Mouse (Mus musculus): ENCODE measurements around the gene Cabin1.

Gene Cabin1

DNA sequence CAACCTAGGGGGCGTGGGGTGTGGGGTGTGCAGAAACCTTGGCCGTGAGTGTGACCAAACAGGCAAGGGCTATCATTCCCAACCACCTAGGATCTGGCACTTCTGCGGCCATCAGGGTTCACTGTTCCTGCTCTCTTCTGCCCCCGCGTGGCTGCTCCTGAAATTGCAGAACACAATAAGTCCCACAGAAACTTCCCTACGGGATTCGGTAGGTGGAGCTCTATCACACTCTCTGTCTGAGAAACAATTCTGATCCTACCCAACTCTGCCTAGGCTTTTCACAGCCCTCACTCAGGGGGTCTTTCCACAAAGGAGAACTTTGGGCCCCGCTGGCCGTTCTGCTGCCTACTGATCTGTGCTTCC is 128.5 kb downstream of the Cabin1 start:
- DNase-seq (ENCODE audit: low spot score) = peak; percentile 66

DNA sequence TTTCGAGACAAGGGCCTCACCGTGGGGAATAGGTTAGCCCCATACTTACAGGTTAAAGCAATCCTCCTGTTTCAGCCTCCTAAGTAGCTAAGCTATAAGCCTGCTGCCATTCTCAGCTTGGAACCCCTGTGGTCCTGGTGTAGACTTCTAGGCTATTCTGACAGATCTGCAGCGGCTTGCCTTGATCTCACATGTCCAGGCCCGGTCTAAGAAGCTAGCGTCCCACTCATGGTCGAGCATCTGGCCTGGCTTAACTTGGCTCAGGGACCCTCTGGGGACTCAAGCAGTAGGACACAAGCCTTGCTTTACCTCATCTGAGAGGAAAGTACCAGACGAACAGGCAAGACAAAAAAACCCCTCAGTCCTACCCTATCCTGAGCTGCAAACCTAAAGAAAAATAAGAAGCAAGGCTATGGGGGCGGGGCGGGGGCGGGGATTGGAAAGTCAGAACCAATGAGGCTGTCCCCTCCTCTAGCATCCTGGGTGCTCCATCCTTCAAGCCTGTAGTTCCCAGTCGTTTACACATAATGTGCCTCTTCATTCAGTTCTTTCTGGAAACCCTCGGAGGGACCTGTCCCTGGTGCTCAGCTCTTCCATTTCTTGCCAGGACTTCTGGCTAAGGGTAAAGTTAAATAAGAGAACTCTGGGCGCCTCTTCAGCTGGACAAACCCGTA is 129.0 kb downstream of the Cabin1 start:
- DNase-seq (ENCODE audit: low spot score) = no peak

DNA sequence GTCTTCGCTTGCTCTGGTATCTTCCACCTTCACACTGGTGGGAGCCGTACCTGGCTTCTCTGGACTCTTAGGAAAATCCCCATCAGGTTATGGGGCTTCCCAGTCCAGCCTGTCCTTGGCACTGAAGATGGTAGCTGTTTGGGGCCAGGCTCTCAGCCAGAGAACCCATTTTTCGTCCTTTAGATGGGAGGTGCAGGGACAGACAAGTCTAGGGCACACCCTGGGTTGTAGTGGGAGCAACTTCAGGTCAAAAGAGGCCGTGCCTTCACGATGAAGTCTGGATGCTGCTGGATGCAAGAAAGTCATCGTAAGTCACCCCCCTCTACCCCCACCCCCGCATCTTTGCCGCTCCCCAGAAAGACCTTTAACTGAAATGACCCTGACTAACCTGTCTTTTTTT is 129.5 kb downstream of the Cabin1 start:
- DNase-seq (ENCODE audit: low spot score) = no peak

DNA sequence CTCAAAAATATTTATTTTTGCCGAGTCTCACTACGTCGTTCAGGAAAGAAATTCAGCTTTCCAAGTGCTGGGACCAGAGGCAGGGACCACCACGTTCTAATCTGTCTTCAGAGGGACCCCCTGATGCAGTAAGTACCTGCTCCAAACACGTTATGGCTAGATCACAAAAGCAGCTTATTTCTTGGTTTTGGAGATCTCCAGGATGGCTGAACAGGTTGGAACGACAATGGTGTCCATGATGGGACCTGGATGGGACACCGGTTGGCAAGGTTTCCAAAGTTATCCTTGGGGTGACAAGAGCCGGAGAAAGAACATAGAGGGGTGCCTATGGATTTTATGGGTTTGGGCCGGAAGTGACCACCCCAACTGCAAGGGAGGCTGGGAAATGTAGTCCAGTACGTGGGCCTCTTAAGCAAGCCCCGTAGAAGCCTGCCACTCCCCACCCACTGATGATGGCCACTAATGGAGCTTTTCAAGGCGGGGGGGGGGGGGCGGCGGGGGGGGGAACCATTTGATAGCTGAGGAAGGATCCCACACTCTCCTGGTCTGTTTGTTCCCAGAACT is 130.5 kb downstream of the Cabin1 start:
- DNase-seq (ENCODE audit: low spot score) = no peak

DNA sequence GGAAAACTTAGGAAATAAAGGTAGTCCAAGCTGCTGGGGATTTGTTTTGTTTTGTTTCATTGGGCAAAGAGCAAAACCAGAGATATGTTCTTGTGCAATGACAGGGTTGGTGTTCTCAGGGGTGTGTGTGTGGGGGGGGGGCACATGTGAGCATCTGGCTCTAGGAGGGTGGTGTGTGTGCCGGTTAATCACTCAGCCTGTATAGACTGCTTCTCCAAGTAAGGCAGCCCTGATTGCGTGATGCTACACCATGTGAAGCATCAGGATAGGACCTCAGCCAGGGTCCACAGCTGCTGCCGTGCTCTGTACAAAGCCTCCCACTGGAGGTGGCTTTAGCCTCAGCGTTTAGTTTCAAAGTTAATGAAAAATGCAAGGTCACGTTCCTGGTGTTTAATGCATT is 131.1 kb downstream of the Cabin1 start:
- DNase-seq (ENCODE audit: low spot score) = no peak

DNA sequence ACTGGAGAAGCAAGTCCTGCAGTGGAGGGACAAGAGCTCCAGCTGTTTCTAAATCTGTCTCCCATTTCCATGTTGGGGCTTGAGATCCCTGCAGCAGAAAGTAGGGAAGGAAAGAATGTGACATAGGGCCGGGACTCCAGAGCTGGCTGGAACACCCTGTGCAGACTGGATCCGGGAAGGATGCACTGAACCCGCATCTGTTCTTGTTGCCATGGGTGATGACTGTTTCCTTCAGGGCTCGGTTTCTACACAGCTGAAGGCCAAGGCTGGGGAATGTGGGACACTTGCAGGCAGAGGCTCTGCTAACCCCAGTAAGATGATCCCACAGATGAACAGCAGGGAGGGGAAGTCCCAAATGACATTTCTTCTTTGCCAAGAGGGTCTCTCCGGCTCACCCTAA is 131.5 kb downstream of the Cabin1 start:
- DNase-seq (ENCODE audit: low spot score) = no peak

DNA sequence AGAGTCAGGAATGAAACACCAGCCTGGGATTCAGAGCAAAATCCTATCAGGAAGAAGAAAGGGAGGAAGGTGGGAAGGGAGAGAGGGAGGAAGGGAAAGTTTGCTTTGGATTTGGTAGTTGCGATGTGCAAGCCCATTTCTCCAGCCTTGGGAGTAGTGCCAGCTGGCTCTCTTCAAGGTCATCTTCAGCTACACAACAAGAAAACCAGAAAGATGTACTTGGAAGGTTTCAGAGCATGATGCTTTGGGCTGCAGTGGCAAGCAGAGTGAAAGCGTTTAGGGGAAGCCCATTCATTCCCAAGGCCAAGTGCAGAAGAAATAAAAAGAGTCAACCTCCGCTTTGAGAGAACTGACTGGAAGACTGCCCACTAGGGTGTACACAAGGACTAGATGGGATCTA is 136.7 kb downstream of the Cabin1 start:
- no peak for DNase-seq (ENCODE audit: low spot score)

DNA sequence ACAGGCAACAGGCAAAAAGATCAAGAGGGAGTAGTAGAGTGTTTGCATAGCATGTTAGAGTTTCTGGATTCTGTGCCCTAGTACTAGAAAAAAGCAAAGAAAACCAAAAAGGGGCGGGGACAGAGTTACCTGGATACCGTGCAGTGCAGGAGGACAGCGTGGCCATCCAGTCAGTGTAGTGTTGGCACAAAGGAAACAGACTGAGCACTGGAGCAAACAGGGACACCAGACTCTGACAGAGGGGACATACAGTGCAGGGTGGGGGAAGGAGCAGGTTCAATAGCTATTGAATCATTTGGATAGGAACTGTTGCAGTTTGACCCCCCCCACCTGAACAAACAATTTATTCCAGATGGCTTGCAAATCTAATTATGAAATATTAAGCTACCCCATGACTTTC is 137.2 kb downstream of the Cabin1 start:
- DNase-seq (ENCODE audit: low spot score) = no peak

DNA sequence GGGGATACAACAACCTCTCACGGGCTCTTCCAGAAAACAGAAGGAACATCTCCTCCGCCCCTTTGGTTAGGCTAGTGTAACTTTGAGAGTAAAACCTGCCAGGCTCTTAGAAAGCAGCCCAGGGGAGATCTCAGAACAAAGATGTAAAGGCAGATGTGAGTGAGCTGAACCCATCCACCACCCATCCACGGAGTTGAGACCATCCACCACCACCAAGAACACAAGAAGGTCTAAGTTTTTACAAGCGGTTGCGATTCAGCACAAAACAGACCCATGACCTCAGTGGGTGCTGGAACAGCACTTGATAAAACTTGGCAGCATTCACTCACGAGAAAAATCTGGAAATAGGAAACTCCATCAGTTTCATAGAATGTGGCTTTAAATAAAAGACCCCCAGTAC is 138.2 kb downstream of the Cabin1 start:
- no peak for DNase-seq (ENCODE audit: low spot score)

DNA sequence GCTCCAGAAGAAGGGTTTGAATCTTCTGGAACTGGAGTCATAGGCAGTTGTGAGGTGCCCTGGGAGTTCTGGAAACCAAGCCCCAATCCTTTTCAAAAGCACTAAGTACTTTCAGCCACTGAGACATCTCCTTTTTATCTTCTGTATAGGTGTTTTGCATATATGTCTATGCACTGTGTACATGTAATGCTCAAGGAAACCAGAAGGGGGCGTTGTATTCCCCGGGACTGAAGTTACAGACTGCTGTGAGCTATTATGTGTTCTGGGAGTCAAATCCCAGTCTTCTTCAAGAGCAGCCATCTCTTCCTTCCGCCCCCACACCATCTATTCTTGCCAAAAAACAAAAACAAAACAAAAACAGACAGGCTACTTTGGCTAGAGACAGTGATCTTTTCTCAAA is 143.3 kb downstream of the Cabin1 start:
- DNase-seq (ENCODE audit: low spot score) = no peak

DNA sequence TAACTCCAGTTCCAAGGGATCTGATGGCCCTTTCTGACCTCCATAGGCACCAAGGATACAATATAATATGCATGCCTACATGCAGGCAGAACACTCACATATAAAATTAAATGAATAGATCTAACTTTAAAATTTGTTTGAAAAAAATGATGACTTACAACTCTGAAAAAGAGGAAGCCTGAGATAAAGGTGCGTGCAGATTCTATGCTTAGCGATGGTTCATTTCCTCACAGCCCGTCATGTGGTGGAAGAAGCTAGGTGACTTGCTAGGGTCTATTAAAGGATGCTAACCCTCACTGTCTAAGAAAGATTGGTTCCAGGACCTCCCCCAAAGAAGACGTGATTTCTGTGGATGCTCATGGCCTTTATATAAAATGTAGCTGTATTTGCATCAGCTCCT is 148.1 kb downstream of the Cabin1 start:
- DNase-seq (ENCODE audit: low spot score) = no peak

DNA sequence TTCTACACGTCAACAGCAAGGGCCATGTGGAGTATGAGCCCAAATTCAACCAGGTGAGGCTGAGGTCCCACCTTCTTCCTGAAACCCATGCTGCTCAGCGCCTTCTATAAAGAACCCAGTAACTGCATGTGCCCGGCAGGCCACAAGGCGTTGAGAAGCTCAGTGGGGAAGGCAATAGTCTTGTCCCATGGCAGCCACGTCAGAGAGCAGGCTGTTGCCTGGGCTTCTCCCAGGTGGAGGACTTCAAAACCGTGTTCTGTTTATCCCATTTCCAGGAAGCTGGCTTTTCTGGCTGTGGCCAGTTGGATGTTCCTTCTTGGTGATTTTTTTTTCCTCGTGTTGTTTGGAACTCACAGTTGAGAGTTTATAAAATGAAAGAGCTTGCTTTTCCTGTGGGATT is 153.7 kb downstream of the Cabin1 start:
- DNase-seq (ENCODE audit: low spot score) = no peak

DNA sequence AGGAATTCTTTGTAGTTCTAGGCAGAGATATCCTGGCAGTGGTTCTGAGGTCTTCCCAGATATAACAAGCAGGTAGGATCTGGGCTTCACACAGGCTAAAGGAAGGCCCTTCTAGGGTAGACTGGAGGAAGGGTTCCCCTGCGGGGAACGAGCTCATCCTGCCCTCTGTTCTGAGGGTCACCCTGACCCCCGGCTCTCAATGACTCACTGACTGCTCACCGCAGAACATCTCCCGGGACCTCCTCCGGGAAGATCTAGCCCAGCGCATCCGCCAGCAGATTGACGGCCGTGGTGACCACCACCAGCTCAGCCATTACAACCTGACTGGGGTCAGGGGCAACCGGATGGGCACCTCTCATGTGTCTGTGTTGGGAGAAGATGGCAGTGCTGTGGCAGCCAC is 155.2 kb downstream of the Cabin1 start:
- DNase-seq (ENCODE audit: low spot score) = no peak

DNA sequence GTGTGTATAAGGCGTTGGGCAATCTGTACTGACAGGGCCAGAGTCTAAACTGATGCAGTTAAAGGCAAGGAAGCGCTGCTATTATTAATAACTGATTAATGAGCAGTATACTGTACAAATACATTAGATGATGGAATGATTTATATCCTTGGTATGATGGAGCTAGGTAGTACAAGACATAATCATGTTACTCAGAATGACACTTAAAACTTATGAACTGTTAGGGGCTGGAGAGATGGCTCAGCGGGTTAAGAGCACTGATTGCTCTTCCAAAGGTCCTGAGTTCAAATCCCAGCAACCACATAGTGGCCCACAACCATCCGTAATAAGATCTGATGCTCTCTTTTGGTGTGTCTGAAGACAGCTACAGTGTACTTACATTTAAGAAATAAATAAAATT is 156.9 kb downstream of the Cabin1 start:
- DNase-seq (ENCODE audit: low spot score) = no peak

DNA sequence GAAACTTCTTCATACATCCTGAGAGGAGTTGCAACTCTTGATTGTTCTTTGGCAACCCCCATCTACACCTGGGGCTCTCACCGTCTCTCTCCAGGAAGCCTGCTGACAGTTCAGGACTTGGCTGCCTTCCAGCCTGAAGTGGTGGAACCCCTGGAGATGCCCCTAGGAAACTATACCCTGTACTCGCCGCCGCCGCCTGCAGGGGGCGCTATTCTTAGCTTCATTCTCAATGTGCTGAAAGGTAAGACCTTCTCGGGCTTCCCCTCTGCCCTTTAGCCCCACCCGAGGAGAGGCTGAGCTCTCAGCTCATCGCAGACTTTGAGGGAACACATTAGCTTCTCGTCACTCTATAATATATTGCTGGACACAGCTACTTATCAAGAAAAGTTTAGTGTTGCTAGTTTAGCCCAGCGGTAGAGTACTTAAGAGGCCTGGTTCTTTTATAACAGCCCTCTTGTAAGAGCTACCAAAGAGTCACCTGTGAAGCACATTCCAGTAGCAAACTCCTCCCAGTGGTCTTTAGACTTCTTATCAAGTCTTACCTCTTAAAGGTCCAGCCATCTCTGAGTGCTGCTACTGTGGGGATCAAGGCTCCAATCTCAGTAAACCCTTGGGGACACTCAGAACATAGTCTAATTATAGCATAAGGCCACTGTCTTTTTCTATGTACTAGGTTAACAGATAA is 158.8 kb downstream of the Cabin1 start:
- DNase-seq (ENCODE audit: low spot score) = no peak

DNA sequence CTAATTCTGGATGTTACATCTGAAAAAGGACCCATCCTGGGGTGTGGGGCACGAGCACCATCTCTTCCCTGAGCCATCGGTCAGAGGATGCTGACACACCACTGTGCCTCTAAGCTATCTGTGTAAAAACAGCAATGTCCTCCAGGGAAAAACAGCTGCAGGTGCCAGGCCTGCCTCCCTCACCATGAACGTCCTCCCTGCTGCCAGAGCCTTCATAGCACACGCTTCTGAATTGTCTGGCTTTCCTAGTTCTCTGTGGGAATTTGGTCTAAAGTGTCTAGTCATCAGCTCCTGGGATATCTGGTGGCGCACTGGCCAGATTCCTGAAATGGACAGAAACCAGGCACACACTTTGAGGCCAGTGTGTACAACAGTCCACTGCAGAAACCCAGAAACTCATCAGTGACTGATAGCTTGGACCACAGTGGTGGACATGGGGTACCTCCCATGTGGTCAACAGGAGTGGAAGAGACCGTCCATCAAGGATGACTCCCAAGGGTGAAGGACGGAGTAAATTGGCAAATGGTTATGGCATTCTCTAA is 163.9 kb downstream of the Cabin1 start:
- no peak for DNase-seq (ENCODE audit: low spot score)
